20 mouse cellular contexts compared by ENCODE assay signal in genomic region chr9:113270595-113270994, GRCm38 (mm10).
DNase-seq lines count a peak whose midpoint lies in the region; ATAC-seq lines count a peak whose summit lies in the region.
"Had no signal": no experiment of that assay in that cellular context is flagged by ENCODE, and none has a peak within 500 bp of the region (broad histone marks: within the 10 kb centered on the region; RNA-seq: fewer than 3 reads in every experiment).

No protein-coding gene starts in this region.

- no peaks in the 10 kb centered on the region for H3K36me3 ChIP-seq in forebrain, embryonic 13.5 days (ENCODE audit: poor library complexity, severe bottlenecking)
- H3K36me3 ChIP-seq in forebrain, embryonic 11.5 days (ENCODE audit: control insufficient read depth, insufficient read depth, low read length): no peaks in the 10 kb centered on the region
- no peaks in the 10 kb centered on the region for H3K36me3 ChIP-seq in hindbrain, embryonic 13.5 days
- H3K36me3 ChIP-seq in hindbrain, embryonic 16.5 days (ENCODE audit: control insufficient read depth, insufficient read depth, low read length): no peaks in the 10 kb centered on the region
- H3K36me3 ChIP-seq in midbrain, embryonic 14.5 days (ENCODE audit: control insufficient read depth, insufficient read depth, low read length): no peaks in the 10 kb centered on the region
- no peaks in the 10 kb centered on the region for H3K36me3 ChIP-seq in midbrain, embryonic 15.5 days (replicated peaks)
- H3K36me3 ChIP-seq: embryonic facial prominence, embryonic 12.5 days; G1E; heart, embryonic 12.5 days; hindbrain, embryonic 10.5 days had no signal

- no peak for DNase-seq in forebrain, embryonic 11.5 days (ENCODE audit: low spot score)
- DNase-seq in midbrain, embryonic 14.5 days: peak; percentile 15
- DNase-seq in lung, postnatal 25 days (ENCODE audit: low spot score): no peak
- DNase-seq: adrenal gland, adult 8-10 months; adrenal gland, postnatal 36 days; B cell, adult 2 months; cerebellum, adult 11 months; cerebellum, adult 8-10 months; kidney, adult 8-10 months had no signal

- H3K27ac ChIP-seq in forebrain, embryonic 13.5 days: peak overlapping the region; percentile 25; the same call in 1 of the 2 replicates
- H3K27ac ChIP-seq in forebrain, embryonic 11.5 days (ENCODE audit: low read depth, low read length): no peak overlapping the region
- 0 out of 2 replicates have a peak overlapping the region, but pooled peaks have one; percentile 8 for H3K27ac ChIP-seq in hindbrain, embryonic 13.5 days
- H3K27ac ChIP-seq in hindbrain, embryonic 16.5 days (ENCODE audit: low read depth, low read length): no peak overlapping the region
- H3K27ac ChIP-seq in midbrain, embryonic 14.5 days (replicated peaks; ENCODE audit: low read depth, low read length): no peak overlapping the region
- H3K27ac ChIP-seq in midbrain, embryonic 15.5 days: no peak overlapping the region
- H3K27ac ChIP-seq: embryonic facial prominence, embryonic 12.5 days; hindbrain, embryonic 10.5 days had no signal

- H3K4me3 ChIP-seq in forebrain, embryonic 13.5 days: no peak overlapping the region
- H3K4me3 ChIP-seq in forebrain, embryonic 11.5 days (ENCODE audit: low read depth, low read length): no peak overlapping the region
- H3K4me3 ChIP-seq in hindbrain, embryonic 13.5 days: no peak overlapping the region
- no peak overlapping the region for H3K4me3 ChIP-seq in hindbrain, embryonic 16.5 days (ENCODE audit: low read length)
- H3K4me3 ChIP-seq in midbrain, embryonic 14.5 days (replicated peaks; ENCODE audit: low read depth, low read length): no peak overlapping the region
- H3K4me3 ChIP-seq in midbrain, embryonic 15.5 days: no peak overlapping the region
- H3K4me3 ChIP-seq: embryonic facial prominence, embryonic 12.5 days; heart, embryonic 12.5 days; hindbrain, embryonic 10.5 days had no signal

- ATAC-seq in forebrain, embryonic 13.5 days: peak; percentile 71
- ATAC-seq in forebrain, embryonic 11.5 days (replicated peaks; ENCODE audit: low FRiP score): no peak
- no peak for ATAC-seq in hindbrain, embryonic 13.5 days (ENCODE audit: low FRiP score)
- no peak for ATAC-seq in hindbrain, embryonic 16.5 days
- ATAC-seq in midbrain, embryonic 14.5 days (ENCODE audit: low FRiP score, low TSS enrichment): no peak
- ATAC-seq in midbrain, embryonic 15.5 days (replicated peaks): no peak
- ATAC-seq: CD4-positive, CD25-positive, alpha-beta regulatory T cell, adult 4 months; inflammation-experienced regulatory T-cells, adult 6 months; intestine, postnatal 0 days had no signal

- H3K27me3 ChIP-seq in forebrain, embryonic 13.5 days: no peaks in the 10 kb centered on the region
- no peaks in the 10 kb centered on the region for H3K27me3 ChIP-seq in forebrain, embryonic 11.5 days (ENCODE audit: control insufficient read depth, insufficient read depth, low read length)
- H3K27me3 ChIP-seq in hindbrain, embryonic 13.5 days: no peaks in the 10 kb centered on the region
- no peaks in the 10 kb centered on the region for H3K27me3 ChIP-seq in hindbrain, embryonic 16.5 days (replicated peaks; ENCODE audit: control insufficient read depth, insufficient read depth, low read length)
- no peaks in the 10 kb centered on the region for H3K27me3 ChIP-seq in midbrain, embryonic 14.5 days (ENCODE audit: control insufficient read depth, insufficient read depth, low read length)
- H3K27me3 ChIP-seq in midbrain, embryonic 15.5 days (replicated peaks): no peaks in the 10 kb centered on the region
- H3K27me3 ChIP-seq: embryonic facial prominence, embryonic 12.5 days; heart, embryonic 12.5 days had no signal

- 29% methylated on average over 4 of the region's 4 CpGs for WGBS in forebrain, embryonic 13.5 days
- 58% methylated on average over 4 of the region's 4 CpGs for WGBS in forebrain, embryonic 11.5 days
- WGBS in hindbrain, embryonic 13.5 days: 59% methylated on average over 4 of the region's 4 CpGs
- 46% methylated on average over 4 of the region's 4 CpGs for WGBS in hindbrain, embryonic 16.5 days
- WGBS in midbrain, embryonic 14.5 days: 50% methylated on average over 4 of the region's 4 CpGs
- 49% methylated on average over 4 of the region's 4 CpGs for WGBS in midbrain, embryonic 15.5 days

- no peak overlapping the region for H3K9ac ChIP-seq in forebrain, embryonic 13.5 days
- H3K9ac ChIP-seq in forebrain, embryonic 11.5 days (ENCODE audit: low read length): no peak overlapping the region
- H3K9ac ChIP-seq in hindbrain, embryonic 13.5 days: no peak overlapping the region
- H3K9ac ChIP-seq in hindbrain, embryonic 16.5 days (ENCODE audit: low read depth, low read length): no peak overlapping the region
- no peak overlapping the region for H3K9ac ChIP-seq in midbrain, embryonic 14.5 days (replicated peaks; ENCODE audit: low read length)
- H3K9ac ChIP-seq in midbrain, embryonic 15.5 days: no peak overlapping the region
- H3K9ac ChIP-seq: embryonic facial prominence, embryonic 12.5 days; heart, embryonic 12.5 days had no signal

- no peak overlapping the region for H3K4me2 ChIP-seq in forebrain, embryonic 13.5 days
- no peak overlapping the region for H3K4me2 ChIP-seq in forebrain, embryonic 11.5 days (ENCODE audit: low read depth, low read length, severe bottlenecking)
- H3K4me2 ChIP-seq in hindbrain, embryonic 13.5 days: no peak overlapping the region
- H3K4me2 ChIP-seq in hindbrain, embryonic 16.5 days (ENCODE audit: low read length): no peak overlapping the region
- H3K4me2 ChIP-seq in midbrain, embryonic 14.5 days (ENCODE audit: low read length): no peak overlapping the region
- no peak overlapping the region for H3K4me2 ChIP-seq in midbrain, embryonic 15.5 days
- H3K4me2 ChIP-seq: embryonic facial prominence, embryonic 12.5 days; heart, embryonic 12.5 days had no signal

- no peaks in the 10 kb centered on the region for H3K9me3 ChIP-seq in forebrain, embryonic 13.5 days (replicated peaks)
- no peaks in the 10 kb centered on the region for H3K9me3 ChIP-seq in forebrain, embryonic 11.5 days (ENCODE audit: control insufficient read depth, low read length)
- H3K9me3 ChIP-seq in hindbrain, embryonic 13.5 days: no peaks in the 10 kb centered on the region
- H3K9me3 ChIP-seq in hindbrain, embryonic 16.5 days (ENCODE audit: control insufficient read depth, low read length): no peaks in the 10 kb centered on the region
- H3K9me3 ChIP-seq in midbrain, embryonic 14.5 days (ENCODE audit: control insufficient read depth, low read length): no peaks in the 10 kb centered on the region
- no peaks in the 10 kb centered on the region for H3K9me3 ChIP-seq in midbrain, embryonic 15.5 days
- H3K9me3 ChIP-seq: embryonic facial prominence, embryonic 12.5 days; heart, embryonic 12.5 days; hindbrain, embryonic 10.5 days had no signal

- H3K4me1 ChIP-seq in forebrain, embryonic 13.5 days: peaks cover 14% of the 10 kb centered on the region; the same call in 1 of the 2 replicates
- no peaks in the 10 kb centered on the region for H3K4me1 ChIP-seq in forebrain, embryonic 11.5 days (replicated peaks; ENCODE audit: control insufficient read depth, insufficient read depth, low read length)
- H3K4me1 ChIP-seq in hindbrain, embryonic 13.5 days (replicated peaks): peaks cover 6% of the 10 kb centered on the region; the same call in 1 of the 2 replicates
- peaks cover 6% of the 10 kb centered on the region; the same call in 1 of the 2 replicates for H3K4me1 ChIP-seq in hindbrain, embryonic 16.5 days (ENCODE audit: control insufficient read depth, insufficient read depth, low read depth, low read length)
- H3K4me1 ChIP-seq in midbrain, embryonic 14.5 days (ENCODE audit: control insufficient read depth, insufficient read depth, low read length): no peaks in the 10 kb centered on the region
- H3K4me1 ChIP-seq in midbrain, embryonic 15.5 days: peaks cover 6% of the 10 kb centered on the region
- H3K4me1 ChIP-seq: embryonic facial prominence, embryonic 12.5 days; heart, embryonic 12.5 days; hindbrain, embryonic 10.5 days had no signal

Comparison
In these comparisons a context has a peak if more than half of its experiments do, and no peak if none do; other contexts are left out.
1. H3K27ac ChIP-seq: peak in forebrain, embryonic 13.5 days (single experiment) and hindbrain, embryonic 13.5 days (single experiment); none in forebrain, embryonic 11.5 days (single experiment), hindbrain, embryonic 16.5 days (single experiment), midbrain, embryonic 14.5 days (single experiment) and midbrain, embryonic 15.5 days (single experiment).